Mouse (Mus musculus): ENCODE measurements around the gene Crygs. TPM values are rescaled to one million over a fixed set of nuclear protein-coding genes. Genes with fewer than 3 reads are reported as not detected.

Crygs gene
- polyA plus RNA-seq, 1 experiment from 2014 or later = not detected

DNA sequence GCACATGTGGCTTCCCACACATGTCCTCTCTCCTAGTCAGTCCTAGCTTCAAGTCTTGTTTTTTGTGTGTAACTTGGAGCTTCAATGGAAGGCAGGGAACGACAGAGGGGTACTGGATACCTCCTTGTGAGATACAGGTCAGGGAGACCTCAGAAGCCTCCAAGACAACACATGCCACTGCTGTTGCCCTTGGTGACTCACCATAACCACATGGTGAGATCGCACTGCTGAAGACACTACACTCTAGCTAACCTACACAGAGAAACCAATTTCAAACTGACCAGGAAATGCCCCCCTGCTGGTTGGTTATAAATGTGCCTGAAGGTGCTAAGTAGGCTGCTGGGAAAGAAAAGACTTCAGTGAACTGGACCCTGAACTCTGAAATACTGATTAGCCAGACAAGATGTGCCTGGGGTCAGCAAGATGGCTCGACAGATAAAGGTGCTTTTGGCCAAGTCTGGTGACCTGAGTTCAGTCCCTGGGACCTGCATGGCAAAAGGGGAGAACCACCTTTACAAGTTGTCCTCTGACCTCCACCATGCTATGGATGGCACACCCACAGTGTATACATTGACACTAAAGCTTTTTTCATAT lies 21.7 kb upstream of the Crygs start:
- no peaks in the 10 kb centered on the region for H3K27me3 ChIP-seq
- H3K36me3 ChIP-seq (replicated peaks) = peaks cover 18% of the 10 kb centered on the region
- no peak overlapping the region for H3K4me3 ChIP-seq (replicated peaks)
- no peak for ATAC-seq (ENCODE audit: low FRiP score)
- no peak overlapping the region for H3K4me2 ChIP-seq
- H3K4me1 ChIP-seq = no peaks in the 10 kb centered on the region
- 0 out of 2 replicates have a peak, but pooled peaks cover 2% of the 10 kb centered on the region for H3K9me3 ChIP-seq
- no peak overlapping the region for H3K27ac ChIP-seq
- 94% methylated on average over 3 of the region's 3 CpGs for WGBS
- no peak overlapping the region for H3K9ac ChIP-seq

DNA sequence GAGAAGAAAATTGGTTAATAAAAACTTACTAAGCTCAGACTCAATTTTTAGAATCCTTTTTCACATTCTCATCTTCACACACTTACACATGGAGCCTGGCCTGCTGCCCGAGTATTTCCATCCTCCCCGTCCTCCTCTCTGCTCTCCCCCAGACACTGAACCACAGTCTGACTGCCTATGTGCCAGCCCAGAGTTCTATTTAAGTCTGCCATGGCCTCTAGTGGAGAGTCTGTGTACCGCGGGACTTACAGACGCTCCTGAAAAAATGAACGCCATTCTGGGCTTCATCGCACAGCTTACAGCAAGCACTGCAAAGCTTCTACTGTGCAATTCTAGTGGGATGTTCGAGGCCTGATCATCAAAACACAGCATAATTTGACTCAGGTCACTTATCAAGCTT lies 9.4 kb upstream of the Crygs start:
- H3K36me3 ChIP-seq (replicated peaks) = peaks cover 20% of the 10 kb centered on the region
- no peaks in the 10 kb centered on the region for H3K27me3 ChIP-seq
- ATAC-seq (ENCODE audit: low FRiP score) = no peak
- 57% methylated on average over 8 of the region's 8 CpGs for WGBS
- H3K27ac ChIP-seq = no peak overlapping the region
- H3K4me3 ChIP-seq (replicated peaks) = no peak overlapping the region
- no peak overlapping the region for H3K9ac ChIP-seq
- no peaks in the 10 kb centered on the region for H3K9me3 ChIP-seq
- no peak overlapping the region for H3K4me2 ChIP-seq
- H3K4me1 ChIP-seq = no peaks in the 10 kb centered on the region

- H3K27me3 ChIP-seq = peaks cover 42% of the 10 kb centered on the region
- ATAC-seq (ENCODE audit: low FRiP score) = peak; percentile 46; the same call in 1 of the 2 replicates
- no peak overlapping the region for H3K27ac ChIP-seq
- peak overlapping the region; percentile 37 for H3K4me2 ChIP-seq
- no peaks in the 10 kb centered on the region for H3K36me3 ChIP-seq (replicated peaks)
- no peaks in the 10 kb centered on the region for H3K9me3 ChIP-seq
- H3K4me3 ChIP-seq (replicated peaks) = no peak overlapping the region
- 15% methylated on average over 17 of the region's 17 CpGs for WGBS
- H3K4me1 ChIP-seq = no peaks in the 10 kb centered on the region
- no peak overlapping the region for H3K9ac ChIP-seq
Observed at GRCm38 (mm10) chr16:22807468-22808070, 3.8 kb downstream of the Crygs start.

- no peaks in the 10 kb centered on the region for H3K36me3 ChIP-seq (replicated peaks)
- H3K27ac ChIP-seq = no peak overlapping the region
- H3K9me3 ChIP-seq = no peaks in the 10 kb centered on the region
- peaks cover 47% of the 10 kb centered on the region for H3K27me3 ChIP-seq
- H3K4me2 ChIP-seq = no peak overlapping the region
- peaks cover 18% of the 10 kb centered on the region for H3K4me1 ChIP-seq
- H3K9ac ChIP-seq = no peak overlapping the region
- WGBS = 51% methylated on average over 7 of the region's 7 CpGs
- ATAC-seq (ENCODE audit: low FRiP score) = peak; percentile 50; the same call in 1 of the 2 replicates
- no peak overlapping the region for H3K4me3 ChIP-seq (replicated peaks)
Observed at GRCm38 (mm10) chr16:22802786-22803185, 8.6 kb downstream of the Crygs start.

DNA sequence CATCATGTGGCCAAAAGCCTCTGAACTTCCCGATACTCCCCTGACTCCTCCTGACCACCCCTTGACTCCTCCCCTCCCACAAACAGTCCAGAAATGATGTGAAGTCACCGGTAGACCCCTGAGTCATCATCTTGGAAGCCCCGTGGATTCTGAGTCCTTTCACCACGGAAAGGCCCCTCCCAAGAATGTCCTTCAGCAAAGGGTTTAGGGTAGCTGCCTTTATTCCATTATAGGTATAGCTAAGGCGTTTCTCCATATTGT lies 10.6 kb downstream of the Crygs start:
- Histone ChIP-seq H3K4me1 (peaks cover 18% of the 10 kb centered on the region), H3K9me3 (no peaks in the 10 kb centered on the region), H3K9ac (no peak overlapping the region), H3K36me3 (replicated peaks) (no peaks in the 10 kb centered on the region), H3K4me2 (peak overlapping the region; percentile 15), H3K27me3 (peaks cover 50% of the 10 kb centered on the region), H3K4me3 (replicated peaks) (no peak overlapping the region), H3K27ac (no peak overlapping the region)
- WGBS = 7% methylated on average over 5 of the region's 5 CpGs
- ATAC-seq (ENCODE audit: low FRiP score) = no peak

- Histone ChIP-seq H3K27me3 (peaks cover 52% of the 10 kb centered on the region), H3K4me2 (peak overlapping the region; percentile 15), H3K4me3 (replicated peaks) (no peak overlapping the region), H3K4me1 (peaks cover 18% of the 10 kb centered on the region), H3K36me3 (replicated peaks) (no peaks in the 10 kb centered on the region), H3K27ac (no peak overlapping the region), H3K9me3 (no peaks in the 10 kb centered on the region), H3K9ac (no peak overlapping the region)
- WGBS = 5% methylated on average over 6 of the region's 6 CpGs
- peak; percentile 70 for ATAC-seq (ENCODE audit: low FRiP score)
Observed at GRCm38 (mm10) chr16:22800026-22800848, 11.1 kb downstream of the Crygs start.

GRCm38 (mm10) chr16:22798520-22798919 lies 12.9 kb downstream of the Crygs start:
- Histone ChIP-seq H3K9ac (no peak overlapping the region), H3K4me3 (replicated peaks) (no peak overlapping the region), H3K4me1 (peaks cover 18% of the 10 kb centered on the region), H3K27me3 (peaks cover 62% of the 10 kb centered on the region), H3K27ac (no peak overlapping the region), H3K36me3 (replicated peaks) (no peaks in the 10 kb centered on the region), H3K9me3 (no peaks in the 10 kb centered on the region), H3K4me2 (no peak overlapping the region)
- ATAC-seq (ENCODE audit: low FRiP score) = no peak
- 85% methylated on average over 3 of the region's 3 CpGs for WGBS

GRCm38 (mm10) chr16:22797521-22797920 lies 13.9 kb downstream of the Crygs start:
- peaks cover 69% of the 10 kb centered on the region for H3K27me3 ChIP-seq

GRCm38 (mm10) chr16:22795497-22795896 lies 15.9 kb downstream of the Crygs start:
- H3K4me1 ChIP-seq = peaks cover 17% of the 10 kb centered on the region
- H3K36me3 ChIP-seq (replicated peaks) = no peaks in the 10 kb centered on the region
- no peak overlapping the region for H3K27ac ChIP-seq
- peaks cover 72% of the 10 kb centered on the region for H3K27me3 ChIP-seq
- WGBS = 52% methylated on average over 3 of the region's 3 CpGs
- H3K9me3 ChIP-seq = no peaks in the 10 kb centered on the region
- no peak overlapping the region for H3K9ac ChIP-seq
- H3K4me2 ChIP-seq = no peak overlapping the region
- H3K4me3 ChIP-seq (replicated peaks) = no peak overlapping the region
- no peak for ATAC-seq (ENCODE audit: low FRiP score)

More at GRCm38 (mm10) chr16:22797521-22797920, 13.9 kb downstream of the Crygs start:
- Histone ChIP-seq H3K27ac (no peak overlapping the region), H3K4me3 (replicated peaks) (no peak overlapping the region), H3K4me1 (peaks cover 18% of the 10 kb centered on the region), H3K4me2 (no peak overlapping the region), H3K9me3 (no peaks in the 10 kb centered on the region), H3K36me3 (replicated peaks) (no peaks in the 10 kb centered on the region), H3K9ac (no peak overlapping the region)
- ATAC-seq (ENCODE audit: low FRiP score) = no peak
- 75% methylated on average over 5 of the region's 5 CpGs for WGBS

DNA sequence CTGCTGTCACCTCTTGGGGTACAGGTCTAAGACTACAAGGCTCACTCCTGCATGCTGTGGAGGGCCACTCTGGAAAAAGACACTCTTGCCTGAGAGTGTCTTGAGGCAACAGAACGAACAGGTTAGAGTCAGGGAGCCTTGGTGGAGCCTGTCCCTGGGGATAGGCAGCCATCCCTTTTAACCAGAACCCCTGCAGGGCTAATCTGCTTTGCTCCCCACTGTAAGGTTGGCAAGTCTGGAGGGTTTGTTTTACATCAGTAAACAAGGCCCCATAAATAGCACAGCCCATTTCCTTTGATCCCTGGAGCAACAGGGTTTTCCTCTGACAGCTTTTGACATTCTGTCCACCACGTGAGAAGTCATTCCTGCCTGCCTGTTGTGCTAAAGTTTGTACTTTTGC lies 20.1 kb downstream of the Crygs start:
- no peak overlapping the region for H3K4me3 ChIP-seq (replicated peaks)
- H3K9me3 ChIP-seq = no peaks in the 10 kb centered on the region
- no peak for ATAC-seq (ENCODE audit: low FRiP score)
- no peak overlapping the region for H3K4me2 ChIP-seq
- H3K4me1 ChIP-seq = peaks cover 7% of the 10 kb centered on the region
- no peak overlapping the region for H3K9ac ChIP-seq
- peaks cover 50% of the 10 kb centered on the region for H3K27me3 ChIP-seq
- H3K36me3 ChIP-seq (replicated peaks) = no peaks in the 10 kb centered on the region
- no peak overlapping the region for H3K27ac ChIP-seq
- WGBS = 4% methylated on average over 2 of the region's 2 CpGs

GRCm38 (mm10) chr16:22789908-22790367 lies 21.4 kb downstream of the Crygs start:
- H3K9me3 ChIP-seq = no peaks in the 10 kb centered on the region
- no peak overlapping the region for H3K9ac ChIP-seq
- peaks cover 37% of the 10 kb centered on the region for H3K27me3 ChIP-seq
- H3K36me3 ChIP-seq (replicated peaks) = no peaks in the 10 kb centered on the region
- no peak overlapping the region for H3K4me2 ChIP-seq
- no peak overlapping the region for H3K27ac ChIP-seq
- no peak overlapping the region for H3K4me3 ChIP-seq (replicated peaks)
- H3K4me1 ChIP-seq = peaks cover 7% of the 10 kb centered on the region
- no peak for ATAC-seq (ENCODE audit: low FRiP score)
- WGBS = 77% methylated on average over 10 of the region's 10 CpGs

GRCm38 (mm10) chr16:22782686-22783085 lies 28.7 kb downstream of the Crygs start:
- Histone ChIP-seq H3K27me3 (no peaks in the 10 kb centered on the region), H3K27ac (no peak overlapping the region), H3K9ac (no peak overlapping the region), H3K9me3 (0 out of 2 replicates have a peak, but pooled peaks cover 2% of the 10 kb centered on the region), H3K4me3 (replicated peaks) (no peak overlapping the region), H3K4me1 (no peaks in the 10 kb centered on the region), H3K4me2 (no peak overlapping the region), H3K36me3 (replicated peaks) (no peaks in the 10 kb centered on the region)
- ATAC-seq (ENCODE audit: low FRiP score) = no peak
- WGBS = 76% methylated on average over 5 of the region's 5 CpGs
